Mouse (Mus musculus): ENCODE data around the gene Stk33.

GRCm38 (mm10) chr7:109331722-109332121, 107.2 kb downstream of the Stk33 start:
- no peak for TF ChIP-seq CTCF (IDR thresholded peaks at IDR 0.05; ENCODE audit: borderline replicate concordance, insufficient read depth, low read length)
- TF ChIP-seq POLR2A (IDR thresholded peaks at IDR 0.05; ENCODE audit: low read depth, low read length) = no peak
